Mouse (Mus musculus) hindbrain, embryonic 13.5 days (tissue): ENCODE results near the gene Fam50a. TPM values are rescaled to one million over a fixed set of nuclear protein-coding genes. Genes with fewer than 3 reads are reported as not detected.

Experiments
- ATAC-seq: fragments of 200-750 bp; cut with Nextera tagmentation; 2 replicates; pipeline ENCODE4 v1.8.0; 2017; ENCODE audit warnings: moderate TSS enrichment; ENCODE audit not compliant: low FRiP score
- H3K27ac ChIP-seq: fragments of 300-500 bp; sonication (generic); 2 replicates; pipeline ENCODE4 v1.5.1; 2015; ENCODE audit warnings: inconsistent platforms, mild to moderate bottlenecking, moderate library complexity
- H3K27me3 ChIP-seq: fragments of 300-500 bp; sonication (generic); 2 replicates; pipeline ENCODE4 v1.6.1; 2015; ENCODE audit warnings: mild to moderate bottlenecking, inconsistent platforms
- H3K36me3 ChIP-seq: fragments of 300-500 bp; sonication (generic); 2 replicates; pipeline ENCODE4 v1.6.1; 2015; ENCODE audit warnings: mild to moderate bottlenecking, inconsistent platforms
- H3K4me1 ChIP-seq: fragments of 300-500 bp; sonication (generic); replicated peaks from 2 replicates; pipeline ENCODE4 v1.6.1; 2015; ENCODE audit warnings: inconsistent platforms
- H3K4me2 ChIP-seq: fragments of 300-500 bp; sonication (generic); 2 replicates; pipeline ENCODE4 v1.6.1; 2015; ENCODE audit warnings: inconsistent platforms, mild to moderate bottlenecking, moderate library complexity
- H3K4me3 ChIP-seq: fragments of 300-500 bp; sonication (generic); 2 replicates; pipeline ENCODE4 v1.5.1; 2015; ENCODE audit warnings: mild to moderate bottlenecking, inconsistent platforms
- H3K9ac ChIP-seq: fragments of 300-500 bp; sonication (generic); 2 replicates; pipeline ENCODE4 v1.6.1; 2015; ENCODE audit warnings: mild to moderate bottlenecking, inconsistent platforms
- H3K9me3 ChIP-seq: fragments of 300-500 bp; sonication (generic); 2 replicates; pipeline ENCODE4 v1.6.1; 2016; ENCODE audit warnings: inconsistent platforms
- WGBS: fragments of 180-500 bp; shearing (Covaris S2); methylation state at CpG from one replicate; pipeline ENCODE4 v1.1.7; 2015; 5-methylcytosine and 5-hydroxymethylcytosine counted together
- polyA plus RNA-seq: library from polyadenylated mRNA; unstranded; fragments of >200 nt; fragmentation: Nextera tagmentation; extraction: Ambion mirVana; gene quantifications from 2 replicates; pipeline ENCODE4 v1.2.1, GENCODE M21; 2015

Gene Fam50a
- polyA plus RNA-seq, 1 experiment from 2014 or later, result 59.1 TPM

- H3K4me3 ChIP-seq, result no peak overlapping the region
- no peaks in the 10 kb centered on the region for H3K27me3 ChIP-seq
- no peaks in the 10 kb centered on the region for H3K9me3 ChIP-seq
- H3K4me1 ChIP-seq, result peaks cover 5% of the 10 kb centered on the region; the same call in 1 of the 2 replicates
- H3K27ac ChIP-seq, result no peak overlapping the region
- no peak overlapping the region for H3K9ac ChIP-seq
- no peak overlapping the region for H3K4me2 ChIP-seq
- H3K36me3 ChIP-seq, result peaks cover 6% of the 10 kb centered on the region; the same call in 1 of the 2 replicates
- ATAC-seq, result no peak
- WGBS, result 86% methylated on average over 4 of the region's 4 CpGs
Observed at GRCm38 (mm10) chrX:74293431-74293830, 19.4 kb upstream of the Fam50a start.

GRCm38 (mm10) chrX:74296538-74297448, 16.0 kb upstream of the Fam50a start, which contains the start of gene Atp6ap1:
Atp6ap1 (plus strand) TSS chrX:74297097.
- Histone ChIP-seq H3K27ac (peak within 1 kb of the TSS; percentile 83), H3K4me2 (peak within 1 kb of the TSS; percentile 68), H3K9me3 (no peaks in the 10 kb centered on the region), H3K4me1 (peaks cover 12% of the 10 kb centered on the region; the same call in 1 of the 2 replicates), H3K27me3 (no peaks in the 10 kb centered on the region), H3K9ac (peak within 1 kb of the TSS; percentile 87), H3K36me3 (peaks cover 23% of the 10 kb centered on the region), H3K4me3 (peak within 1 kb of the TSS; percentile 67)
- 18% methylated on average over 37 of the region's 37 CpGs for WGBS
- peak; percentile 99 for ATAC-seq

GRCm38 (mm10) chrX:74298348-74298747, 14.5 kb upstream of the Fam50a start:
- Histone ChIP-seq H3K27ac (no peak overlapping the region), H3K4me3 (no peak overlapping the region), H3K9ac (no peak overlapping the region), H3K27me3 (no peaks in the 10 kb centered on the region), H3K4me1 (peaks cover 12% of the 10 kb centered on the region; the same call in 1 of the 2 replicates), H3K9me3 (no peaks in the 10 kb centered on the region), H3K4me2 (peak overlapping the region; percentile 27; the same call in 1 of the 2 replicates), H3K36me3 (peaks cover 39% of the 10 kb centered on the region)
- 79% methylated on average over 1 of the region's 1 CpGs for WGBS
- no peak for ATAC-seq

GRCm38 (mm10) chrX:74299721-74300120, 13.1 kb upstream of the Fam50a start:
- H3K27me3 ChIP-seq, result no peaks in the 10 kb centered on the region
- H3K9me3 ChIP-seq, result no peaks in the 10 kb centered on the region
- H3K9ac ChIP-seq, result no peak overlapping the region
- no peak overlapping the region for H3K27ac ChIP-seq
- WGBS, result 85% methylated on average over 3 of the region's 3 CpGs
- H3K4me1 ChIP-seq, result peaks cover 19% of the 10 kb centered on the region; the same call in 1 of the 2 replicates
- no peak for ATAC-seq
- no peak overlapping the region for H3K4me2 ChIP-seq
- peaks cover 45% of the 10 kb centered on the region for H3K36me3 ChIP-seq
- no peak overlapping the region for H3K4me3 ChIP-seq

GRCm38 (mm10) chrX:74304867-74305700, 7.7 kb upstream of the Fam50a start, which contains the start of gene Gdi1:
Gdi1 (plus strand) TSS chrX:74304998.
- H3K27ac ChIP-seq, result peak within 1 kb of the TSS; percentile 96
- H3K9ac ChIP-seq, result peak within 1 kb of the TSS; percentile 84
- peaks cover 42% of the 10 kb centered on the region for H3K4me1 ChIP-seq
- H3K27me3 ChIP-seq, result no peaks in the 10 kb centered on the region
- peak; percentile 84 for ATAC-seq
- H3K4me3 ChIP-seq, result peak within 1 kb of the TSS; percentile 60
- peak within 1 kb of the TSS; percentile 71 for H3K4me2 ChIP-seq
- H3K36me3 ChIP-seq, result peaks cover 68% of the 10 kb centered on the region
- WGBS, result 8% methylated on average over 41 of the region's 41 CpGs
- H3K9me3 ChIP-seq, result no peaks in the 10 kb centered on the region

- H3K27ac ChIP-seq, result peak within 1 kb of the TSS; percentile 88
- peak within 1 kb of the TSS; percentile 80 for H3K9ac ChIP-seq
- H3K36me3 ChIP-seq, result peaks cover 19% of the 10 kb centered on the region
- H3K4me1 ChIP-seq, result peaks cover 40% of the 10 kb centered on the region
- 27% methylated on average over 21 of the region's 30 CpGs for WGBS
- no peaks in the 10 kb centered on the region for H3K27me3 ChIP-seq
- no peaks in the 10 kb centered on the region for H3K9me3 ChIP-seq
- peak; percentile 96 for ATAC-seq
- H3K4me2 ChIP-seq, result peak within 1 kb of the TSS; percentile 73
- peak within 1 kb of the TSS; percentile 58 for H3K4me3 ChIP-seq
Observed at GRCm38 (mm10) chrX:74328725-74329161, 15.9 kb downstream of the Fam50a start, which contains the start of gene Plxna3. Plxna3 (plus strand) TSS chrX:74329066.

GRCm38 (mm10) chrX:74329215-74329671, 16.4 kb downstream of the Fam50a start:
- Histone ChIP-seq H3K9ac (peak overlapping the region; percentile 80), H3K27me3 (no peaks in the 10 kb centered on the region), H3K27ac (peak overlapping the region; percentile 88), H3K4me2 (peak overlapping the region; percentile 73), H3K36me3 (peaks cover 24% of the 10 kb centered on the region), H3K4me3 (peak overlapping the region; percentile 58), H3K4me1 (peaks cover 45% of the 10 kb centered on the region), H3K9me3 (no peaks in the 10 kb centered on the region)
- WGBS, result 14% methylated on average over 10 of the region's 10 CpGs
- peak; percentile 52 for ATAC-seq

GRCm38 (mm10) chrX:74330166-74330930, 17.5 kb downstream of the Fam50a start:
- peaks cover 50% of the 10 kb centered on the region for H3K4me1 ChIP-seq
- peak overlapping the region; percentile 73 for H3K4me2 ChIP-seq
- WGBS, result 26% methylated on average over 1 of the region's 2 CpGs
- peak overlapping the region; percentile 58 for H3K4me3 ChIP-seq
- H3K27me3 ChIP-seq, result no peaks in the 10 kb centered on the region
- H3K36me3 ChIP-seq, result peaks cover 34% of the 10 kb centered on the region
- peak overlapping the region; percentile 88 for H3K27ac ChIP-seq
- H3K9me3 ChIP-seq, result no peaks in the 10 kb centered on the region
- ATAC-seq, result no peak
- H3K9ac ChIP-seq, result peak overlapping the region; percentile 80

GRCm38 (mm10) chrX:74352645-74353466, 40.0 kb downstream of the Fam50a start:
- 19% methylated on average over 13 of the region's 13 CpGs for WGBS
- peak overlapping the region; percentile 69 for H3K9ac ChIP-seq
- peak overlapping the region; percentile 79 for H3K27ac ChIP-seq
- H3K4me3 ChIP-seq, result peak overlapping the region; percentile 45
- ATAC-seq, result peak; percentile 83
- 0 out of 2 replicates have a peak, but pooled peaks cover 4% of the 10 kb centered on the region for H3K4me1 ChIP-seq
- H3K9me3 ChIP-seq, result no peaks in the 10 kb centered on the region
- H3K4me2 ChIP-seq, result peak overlapping the region; percentile 59
- H3K27me3 ChIP-seq, result no peaks in the 10 kb centered on the region
- H3K36me3 ChIP-seq, result no peaks in the 10 kb centered on the region

- H3K4me3 ChIP-seq, result peak within 1 kb of the TSS; percentile 45
Observed at GRCm38 (mm10) chrX:74353467-74353770, 40.6 kb downstream of the Fam50a start, which contains the start of gene Lage3. Lage3 (minus strand) TSS chrX:74353618.

More at GRCm38 (mm10) chrX:74353467-74353770, 40.6 kb downstream of the Fam50a start, which contains the start of gene Lage3:
- no peaks in the 10 kb centered on the region for H3K36me3 ChIP-seq
- H3K4me1 ChIP-seq, result 0 out of 2 replicates have a peak, but pooled peaks cover 4% of the 10 kb centered on the region
- peak within 1 kb of the TSS; percentile 79 for H3K27ac ChIP-seq
- no peaks in the 10 kb centered on the region for H3K9me3 ChIP-seq
- peak; percentile 88 for ATAC-seq
- no peaks in the 10 kb centered on the region for H3K27me3 ChIP-seq
- peak within 1 kb of the TSS; percentile 69 for H3K9ac ChIP-seq
- WGBS, result 30% methylated on average over 16 of the region's 22 CpGs
- H3K4me2 ChIP-seq, result peak within 1 kb of the TSS; percentile 59
